Mouse (Mus musculus) granulocyte monocyte progenitor cell, adult 5-6 weeks (primary cell): ENCODE data around the gene Slc18a2. TPM values are rescaled to one million over a fixed set of nuclear protein-coding genes. Genes with fewer than 3 reads are reported as not detected.

ENCODE experiments used
- total RNA-seq, 2 experiments: library from RNA; stranded (forward) in 1 of 2; stranded (reverse) in 1 of 2; fragments of 200-712, 200-1000 nt in 1 of 2; fragments of >200 nt in 1 of 2; fragmentation: Nextera tagmentation in 1 of 2; gene quantifications; 2 replicates each; pipeline ENCODE4 v1.2.3; 2014 to 2017

Gene Slc18a2
- total RNA-seq, 2 experiments from 2014 or later, result 3.7 to 8.7 TPM

Other genes starting within 250 kb of the Slc18a2 start
- 1.2 TPM in 1 of 2 replicates, not detected in the other for gene Shtn1, start 184.8 kb upstream of the Slc18a2 start, total RNA-seq (2014; fragmentation: Nextera tagmentation)
- 0.05 and 0.22 TPM in 2 replicates for gene Shtn1, start 184.8 kb upstream of the Slc18a2 start, total RNA-seq (2017)
- not detected in 2 replicates for gene Vax1, start 90.8 kb upstream of the Slc18a2 start, total RNA-seq (2014; fragmentation: Nextera tagmentation)
- not detected in 2 replicates for gene Vax1, start 90.8 kb upstream of the Slc18a2 start, total RNA-seq (2017)
- not detected in 2 replicates for gene Kcnk18, start 41.7 kb upstream of the Slc18a2 start, total RNA-seq (2014; fragmentation: Nextera tagmentation)
- not detected in 2 replicates for gene Kcnk18, start 41.7 kb upstream of the Slc18a2 start, total RNA-seq (2017)
- 373 and 396 TPM in 2 replicates for gene Rps12-ps3, start 61.4 kb downstream of the Slc18a2 start, total RNA-seq (2014; fragmentation: Nextera tagmentation)
- 747 and 1,107 TPM in 2 replicates for gene Rps12-ps3, start 61.4 kb downstream of the Slc18a2 start, total RNA-seq (2017)
- 46.8 and 51.9 TPM in 2 replicates for gene Pdzd8, start 84.9 kb downstream of the Slc18a2 start, total RNA-seq (2014; fragmentation: Nextera tagmentation)
- 57.6 and 59.1 TPM in 2 replicates for gene Pdzd8, start 84.9 kb downstream of the Slc18a2 start, total RNA-seq (2017)
- not detected in 2 replicates for gene Emx2, start 197.5 kb downstream of the Slc18a2 start, total RNA-seq (2014; fragmentation: Nextera tagmentation)
- not detected in 2 replicates for gene Emx2, start 197.5 kb downstream of the Slc18a2 start, total RNA-seq (2017)